Mouse (Mus musculus) retina, postnatal 7 days (tissue): Measurements from ENCODE around the gene Gm16434.
"Not testable (repeated sequence)": the region's sequence is repeated elsewhere in the genome, so short reads cannot be mapped to it uniquely, and the experiment has no call there.

Experiments
- DNase-seq: peaks from one replicate; pipeline ENCODE4 v3.0.0-alpha.2; 2012; ENCODE audit warnings: low read depth, low spot score

Gm16434 gene

DNA sequence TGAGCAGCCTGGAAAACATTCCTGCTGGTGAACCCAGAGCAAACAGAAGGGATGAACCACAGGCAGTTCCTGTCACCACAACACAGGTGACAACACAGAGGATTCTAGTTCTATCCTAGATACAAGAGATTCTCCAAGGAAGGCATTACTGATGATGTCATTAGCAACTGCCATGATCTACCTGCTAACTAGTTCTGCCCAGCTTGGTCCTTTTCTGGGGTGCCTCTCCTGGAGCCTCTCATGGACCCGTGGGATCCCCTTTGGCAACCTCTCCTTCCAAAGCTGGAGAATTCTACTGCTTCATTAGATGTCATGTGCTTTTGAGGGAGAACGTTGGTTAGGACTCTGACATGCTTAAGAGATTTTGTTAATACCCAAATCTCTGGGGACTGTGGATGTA, at the start of gene Gm16434:
TSS of gene Gm16434 (minus strand) at position 101 of the 400 bp plus-strand sequence.
- not testable (repeated sequence) for DNase-seq

DNA sequence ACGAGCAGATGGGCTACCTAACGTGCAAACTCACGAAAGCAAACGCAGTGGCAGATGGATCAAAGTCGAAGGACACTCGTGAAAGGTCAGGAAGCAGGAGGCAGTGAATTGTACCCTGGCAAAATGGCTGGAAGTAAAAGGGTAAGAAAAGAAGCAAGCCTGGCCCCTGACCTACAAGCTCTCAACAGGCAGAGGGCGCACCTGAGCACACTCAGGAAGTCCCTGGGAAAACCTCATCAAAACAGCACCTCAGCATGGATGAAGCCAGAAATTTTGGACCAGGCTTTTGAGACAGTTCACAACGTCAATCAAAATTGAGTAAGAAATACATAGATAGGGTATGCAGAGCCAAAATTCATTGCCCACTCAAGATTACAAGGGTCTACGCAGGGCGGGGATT, 49.2 kb upstream of the Gm16434 start:
- DNase-seq: not testable (repeated sequence)

DNA sequence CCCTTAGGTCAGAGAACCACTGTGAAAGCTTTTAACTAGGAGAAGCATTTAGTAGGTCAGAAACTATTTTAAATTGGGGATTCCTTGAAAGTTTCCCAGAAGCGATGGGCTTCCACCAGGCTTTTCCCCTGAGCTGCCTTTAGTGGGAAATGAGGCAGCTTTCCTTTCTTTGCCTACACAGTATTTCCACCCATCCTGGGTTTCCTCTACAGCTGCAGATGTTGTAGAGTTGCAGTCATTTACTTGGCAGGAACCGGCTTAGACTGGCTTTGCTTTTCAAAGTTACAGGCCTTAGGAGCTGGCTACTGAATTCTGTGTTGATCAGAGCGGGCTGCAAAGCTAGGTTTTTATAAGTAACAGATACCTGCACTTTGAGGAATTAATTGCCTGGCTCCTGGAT, 5.7 kb upstream of the Gm16434 start:
- not testable (repeated sequence) for DNase-seq

DNA sequence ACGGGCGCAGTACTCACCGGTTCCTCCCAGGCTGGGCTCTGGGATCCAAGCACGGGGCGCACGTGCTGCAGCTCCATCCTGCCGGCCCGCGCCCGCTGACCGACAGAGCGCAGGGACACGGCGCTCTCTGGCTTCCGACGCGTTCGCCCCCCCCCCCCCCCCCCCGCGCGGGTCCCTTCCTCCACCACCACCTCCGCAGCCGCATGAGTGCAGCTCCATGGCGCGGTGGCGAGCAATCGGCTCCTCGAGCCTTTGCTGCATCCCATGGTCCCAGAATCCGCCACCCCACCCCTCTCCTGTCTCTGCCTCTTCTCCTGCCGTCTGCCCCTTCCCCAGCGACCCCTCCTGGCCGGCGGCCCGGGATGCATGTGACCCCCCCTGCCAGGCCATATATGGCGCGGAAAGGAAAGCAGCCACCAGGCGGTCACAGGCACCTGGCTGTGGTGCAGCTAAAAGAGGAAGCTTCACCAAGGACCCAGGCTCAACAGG, 19.8 kb downstream of the Gm16434 start, which contains the start of gene Gm3512:
TSS of gene Gm3512 (minus strand) at position 51 of the 489 bp plus-strand sequence.
- not testable (repeated sequence) for DNase-seq
